Mouse (Mus musculus): ENCODE data around the gene Smarca2.
"Not testable (repeated sequence)": the region's sequence is repeated elsewhere in the genome, so short reads cannot be mapped to it uniquely, and the experiment has no call there.

The Smarca2 gene

DNA sequence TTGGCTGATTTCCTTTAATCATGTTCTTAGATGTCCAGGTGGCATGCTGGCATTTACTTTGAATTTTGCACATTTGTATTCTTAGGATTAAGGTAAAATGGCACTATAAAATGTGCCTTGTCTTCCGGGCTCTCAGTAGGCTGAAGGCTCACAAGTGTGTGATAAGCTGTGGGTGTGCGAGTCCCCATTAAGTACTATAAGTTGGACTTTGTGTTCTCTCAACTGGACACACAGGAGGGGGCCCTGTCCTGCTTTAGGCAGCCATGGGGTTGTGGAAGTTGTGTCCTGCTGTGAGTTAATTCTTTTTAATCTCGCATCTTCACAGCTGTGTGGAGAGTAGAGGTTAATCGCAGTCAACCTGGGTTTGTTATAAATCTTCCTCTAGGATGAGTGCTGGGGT, 85.7 kb downstream of the Smarca2 start:
- no peak for DNase-seq (ENCODE audit: extremely low spot score, low spot score)

DNA sequence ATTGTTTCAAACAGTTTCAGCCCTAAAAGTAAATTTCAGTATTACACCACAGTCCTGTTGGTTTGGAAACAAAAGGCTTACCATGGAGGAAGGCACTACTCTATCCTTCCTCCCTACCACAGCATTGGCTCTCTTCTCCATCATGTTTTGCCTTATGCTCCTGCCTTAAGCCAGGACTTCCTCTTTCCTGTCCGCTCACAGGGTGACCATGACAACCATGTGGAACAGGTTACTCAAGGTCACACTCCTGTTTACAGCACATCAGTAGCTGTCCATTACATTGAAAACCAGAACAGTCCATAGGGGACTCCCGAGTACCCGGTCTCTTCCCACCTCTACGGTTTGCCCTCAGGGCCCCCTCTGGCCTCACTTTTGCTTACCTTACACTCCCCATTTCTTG, 92.3 kb downstream of the Smarca2 start:
- DNase-seq (ENCODE audit: extremely low spot score, low spot score), result no peak

DNA sequence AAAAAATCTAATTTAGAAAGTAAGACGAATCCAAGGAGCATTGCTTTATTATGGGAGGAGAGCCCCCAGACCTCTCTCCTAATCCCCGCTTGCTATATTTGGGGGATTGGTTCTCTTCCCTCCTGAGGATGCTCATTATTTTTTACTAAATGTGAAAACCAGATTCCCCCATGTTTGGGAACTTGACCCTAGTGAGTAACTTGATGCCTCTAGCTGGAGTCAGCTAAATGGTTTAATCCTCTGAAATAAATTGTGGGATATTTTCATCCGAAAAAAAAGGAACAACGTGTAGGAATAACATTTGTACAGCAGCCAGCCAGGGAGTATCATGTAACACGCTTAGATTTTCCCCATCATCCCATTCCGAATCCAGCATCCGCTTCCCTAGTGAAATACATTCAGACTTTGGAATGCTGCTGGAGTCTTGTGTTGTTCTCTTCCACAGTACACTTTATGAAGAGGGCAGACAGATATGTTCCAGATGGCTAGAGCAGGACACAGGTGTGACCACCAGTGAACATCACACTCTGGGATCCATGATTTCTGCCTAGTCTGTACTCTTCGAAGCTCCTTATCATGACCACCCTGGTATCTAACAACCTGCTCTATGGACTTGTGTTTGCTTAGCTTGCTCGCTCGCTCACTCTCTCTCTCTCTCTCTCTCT, 99.8 kb downstream of the Smarca2 start:
- no peak for DNase-seq (ENCODE audit: extremely low spot score, low spot score)

DNA sequence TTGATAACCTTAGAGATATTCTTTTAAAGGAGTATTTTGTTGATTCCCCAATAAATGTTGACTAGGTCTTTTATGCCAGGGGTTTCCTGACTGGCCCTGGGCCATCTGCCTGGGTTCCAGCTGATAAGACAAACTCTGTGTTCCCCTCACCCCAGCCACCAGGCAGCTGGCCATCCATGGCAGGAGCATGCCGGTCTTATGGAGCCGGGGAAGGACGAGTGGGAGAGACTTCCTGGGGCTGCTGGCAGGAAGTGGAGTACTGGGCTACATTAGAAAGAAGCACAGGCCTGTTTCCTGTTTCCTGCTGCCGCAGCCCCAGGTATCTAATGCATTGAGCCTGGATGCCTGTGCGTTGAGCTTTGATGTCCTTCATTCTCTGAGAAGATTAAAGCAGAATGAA, 102.1 kb downstream of the Smarca2 start:
- DNase-seq (ENCODE audit: extremely low spot score, low spot score), result no peak

DNA sequence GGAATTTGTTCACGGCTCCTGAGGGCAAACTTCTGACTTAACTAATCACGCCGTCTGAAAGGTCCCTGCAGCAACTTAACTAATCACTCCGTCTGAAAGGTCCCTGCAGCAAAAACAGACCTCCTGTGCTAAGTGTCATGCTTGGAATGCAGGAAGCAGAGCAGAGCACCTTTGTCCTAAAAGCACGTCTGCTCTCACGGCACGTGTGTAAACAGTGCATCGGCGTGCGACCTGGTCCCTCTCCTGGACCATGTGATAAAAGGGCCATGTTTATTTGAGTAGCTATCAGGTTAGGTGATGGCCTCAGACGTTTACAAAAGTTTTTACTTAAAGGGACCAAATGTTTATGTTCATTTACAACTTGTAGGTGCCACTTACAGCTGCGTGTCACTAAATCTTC, 104.2 kb downstream of the Smarca2 start:
- no peak for DNase-seq (ENCODE audit: extremely low spot score, low spot score)

DNA sequence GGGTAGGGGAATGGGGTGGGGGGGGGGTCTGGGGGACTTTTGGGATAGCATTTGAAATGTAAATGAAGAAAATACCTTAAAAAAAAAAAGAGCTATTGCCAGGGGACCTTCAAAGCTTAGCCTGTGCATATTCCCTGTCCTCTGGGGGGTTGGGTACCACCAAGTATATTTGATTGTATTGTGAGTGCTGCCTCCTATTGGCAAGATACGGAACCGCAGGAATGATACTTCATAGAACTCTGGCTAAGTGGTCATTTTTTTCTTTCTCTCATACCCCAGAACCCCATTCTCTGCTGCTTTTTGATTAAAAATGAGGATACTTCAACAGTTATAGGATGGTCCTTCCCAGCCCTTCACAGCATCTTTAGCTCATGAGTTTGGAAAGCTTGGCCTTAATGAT, 106.4 kb downstream of the Smarca2 start:
- no peak for DNase-seq (ENCODE audit: extremely low spot score, low spot score)

DNA sequence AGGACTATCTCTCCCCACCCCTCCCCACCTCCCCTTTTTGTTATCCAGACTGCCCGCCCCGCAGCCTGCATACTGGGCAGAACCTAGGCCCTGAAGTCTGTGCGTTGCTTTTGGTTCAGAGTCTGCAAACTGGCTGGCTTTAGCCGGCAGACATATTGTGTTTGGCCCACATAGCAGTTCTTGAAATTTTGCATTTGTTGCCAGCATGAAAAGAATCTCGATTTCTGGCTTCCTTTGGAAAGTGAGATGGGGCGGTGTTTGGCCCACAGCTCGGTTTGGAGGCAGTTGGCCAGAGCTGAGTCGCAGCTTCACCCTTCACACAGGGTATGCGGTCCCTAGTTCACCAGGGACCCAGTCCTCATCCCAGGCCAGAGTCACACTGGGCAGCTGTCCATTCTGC, 111.4 kb downstream of the Smarca2 start:
- no peak for DNase-seq (ENCODE audit: extremely low spot score, low spot score)

DNA sequence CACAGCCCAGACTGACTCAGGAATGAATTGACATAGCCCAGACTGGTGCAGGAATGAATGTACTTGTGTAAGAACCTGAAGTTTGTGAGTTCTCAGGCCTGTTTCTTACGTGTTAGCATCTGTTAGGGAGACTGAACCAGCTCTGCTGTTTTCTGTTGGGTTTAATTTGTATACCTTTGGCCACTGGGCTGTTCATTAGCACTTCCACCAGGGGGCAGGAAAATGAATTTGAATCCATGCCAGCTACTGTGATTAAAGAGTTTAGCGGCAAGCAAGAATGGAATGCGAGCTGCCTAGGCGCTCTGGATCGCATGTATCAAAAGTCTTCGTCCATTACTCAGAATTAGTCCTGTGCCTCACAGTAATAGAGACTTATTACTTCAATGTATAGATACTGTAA, 113.4 kb downstream of the Smarca2 start:
- DNase-seq (ENCODE audit: extremely low spot score, low spot score), result no peak

DNA sequence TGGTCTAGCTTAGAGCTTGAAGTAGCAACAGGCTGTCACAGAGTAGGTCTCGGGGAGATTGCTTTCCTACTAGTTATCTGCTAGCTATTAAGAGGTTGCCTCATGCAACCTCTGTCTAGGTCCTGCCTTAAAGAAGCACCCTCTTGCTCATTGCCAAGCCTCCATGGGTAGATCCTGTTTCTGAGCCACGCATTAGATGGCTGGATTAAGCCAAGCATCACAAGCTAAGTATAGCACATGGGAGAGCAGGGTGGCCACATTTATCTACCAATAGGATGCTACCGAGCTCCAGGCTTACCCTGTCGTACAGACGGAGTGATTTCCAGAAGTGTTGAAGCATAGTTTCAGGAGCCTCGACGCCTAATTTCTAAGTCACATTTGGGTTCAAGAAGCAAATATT, 114.3 kb downstream of the Smarca2 start:
- no peak for DNase-seq (ENCODE audit: extremely low spot score, low spot score)

DNA sequence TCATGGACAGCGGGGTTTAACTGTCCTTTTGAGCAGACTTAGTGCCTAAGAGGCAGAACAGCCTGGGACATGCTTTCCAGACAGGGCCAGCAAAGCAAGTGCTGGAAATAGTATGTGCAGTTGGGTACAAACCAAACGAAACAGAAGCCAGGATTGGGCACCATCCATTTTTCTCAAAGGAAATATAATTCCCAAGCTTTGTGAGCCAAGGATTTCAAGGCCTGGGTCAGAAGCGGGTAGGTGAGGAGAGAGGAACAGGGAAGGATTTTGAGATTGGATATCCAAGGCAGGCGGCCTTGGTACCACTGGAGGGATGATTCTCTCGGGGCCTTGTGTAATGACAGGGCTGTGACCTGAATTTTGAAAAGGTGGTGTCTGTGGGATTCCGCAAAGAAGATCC, 116.9 kb downstream of the Smarca2 start:
- no peak for DNase-seq (ENCODE audit: extremely low spot score, low spot score)

DNA sequence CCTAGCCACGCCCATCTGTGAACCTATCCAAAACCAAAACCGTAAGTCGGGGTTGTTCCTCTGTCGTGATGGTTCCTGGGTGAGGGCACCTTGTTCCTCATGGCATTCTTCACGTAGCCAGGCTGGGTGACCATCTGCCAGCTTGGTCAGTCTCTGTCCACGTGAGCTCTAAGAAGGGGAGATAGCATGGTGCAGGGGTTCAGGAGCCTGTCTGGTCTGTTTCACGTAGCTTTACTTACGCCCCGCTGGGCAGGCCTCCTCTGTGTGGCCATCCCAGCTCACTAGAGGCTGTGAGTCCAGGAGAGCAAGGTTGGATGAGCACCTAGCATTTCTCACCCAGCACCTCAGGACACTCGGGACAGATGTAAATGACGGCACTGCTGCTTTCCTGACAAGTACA, 119.0 kb downstream of the Smarca2 start:
- no peak for DNase-seq (ENCODE audit: extremely low spot score, low spot score)

DNA sequence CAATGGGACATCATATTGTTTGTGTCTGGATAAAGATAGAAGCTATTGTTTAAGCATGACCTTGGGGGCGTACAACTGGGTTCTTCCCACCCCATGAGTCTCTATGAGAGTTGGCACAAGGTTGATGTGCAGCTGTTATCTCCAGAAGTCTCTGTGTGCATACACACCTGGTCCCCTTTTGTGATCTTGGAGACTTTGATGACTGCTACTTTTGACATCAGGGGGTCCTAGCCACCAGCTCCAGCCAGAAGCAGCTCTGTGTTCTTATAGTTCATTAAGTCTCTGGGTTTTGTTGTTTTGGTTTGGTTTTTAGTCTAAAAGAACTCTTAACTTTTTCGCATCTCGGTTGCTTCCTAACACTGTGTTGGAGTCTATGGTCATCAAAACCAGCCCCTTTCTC, 119.8 kb downstream of the Smarca2 start:
- DNase-seq (ENCODE audit: extremely low spot score, low spot score), result no peak

DNA sequence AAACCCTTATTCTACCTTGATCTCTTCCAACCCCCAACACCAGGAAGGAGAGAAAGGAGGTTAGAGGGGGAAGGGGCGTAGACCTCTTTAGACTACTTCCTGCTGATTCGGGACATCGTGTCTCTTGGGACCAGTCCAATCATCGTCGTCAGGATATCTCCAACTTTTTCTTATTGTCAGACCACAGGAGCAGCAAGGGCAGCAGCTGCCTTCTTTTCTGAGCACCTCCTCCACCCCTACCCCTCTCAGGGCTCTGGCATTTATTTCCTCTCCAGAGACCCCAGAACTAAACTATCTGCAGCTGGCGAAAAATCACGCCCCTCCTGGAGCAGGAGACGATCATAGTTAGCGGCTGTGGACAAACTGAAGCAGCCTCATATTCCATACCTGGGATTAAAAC, 122.9 kb downstream of the Smarca2 start:
- no peak for DNase-seq (ENCODE audit: extremely low spot score, low spot score)

DNA sequence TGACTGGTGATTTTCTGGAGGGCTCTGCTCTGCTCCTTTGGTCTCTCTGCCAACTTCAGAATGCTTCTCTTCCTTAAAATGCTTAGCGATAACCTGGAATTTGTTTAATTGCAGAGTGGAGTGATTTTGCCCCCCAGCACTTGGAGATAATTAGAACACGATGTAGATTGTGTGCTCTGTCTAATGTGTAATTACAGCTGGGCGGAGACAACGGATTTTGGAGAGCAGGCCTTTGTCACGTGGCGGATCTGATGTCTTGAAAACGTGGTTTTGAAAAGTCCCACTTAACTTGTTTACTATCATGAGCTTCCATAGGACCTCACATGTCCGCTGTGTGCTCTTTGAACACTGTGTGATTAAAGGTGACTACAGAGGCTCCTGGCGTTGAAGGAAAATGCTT, 125.6 kb downstream of the Smarca2 start:
- DNase-seq (ENCODE audit: extremely low spot score, low spot score), result no peak

DNA sequence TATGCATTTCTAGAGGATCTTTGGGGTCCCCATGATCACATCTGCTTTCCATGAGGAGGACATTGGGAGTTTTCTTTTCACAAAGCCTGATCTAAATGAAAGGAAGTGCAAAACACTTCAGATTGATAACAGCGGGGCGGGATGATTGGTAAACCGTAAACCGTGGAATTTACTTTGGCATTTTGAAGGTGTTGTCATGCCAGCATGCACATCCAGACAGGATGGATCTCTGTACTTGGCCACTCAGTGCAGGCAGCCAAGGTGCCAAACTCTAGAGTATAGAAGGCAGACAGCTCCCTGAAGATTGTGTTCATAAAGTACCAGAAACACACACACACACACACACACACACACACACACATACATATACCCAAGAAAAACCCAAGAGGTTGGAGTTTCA, 126.3 kb downstream of the Smarca2 start:
- DNase-seq (ENCODE audit: extremely low spot score, low spot score), result no peak

DNA sequence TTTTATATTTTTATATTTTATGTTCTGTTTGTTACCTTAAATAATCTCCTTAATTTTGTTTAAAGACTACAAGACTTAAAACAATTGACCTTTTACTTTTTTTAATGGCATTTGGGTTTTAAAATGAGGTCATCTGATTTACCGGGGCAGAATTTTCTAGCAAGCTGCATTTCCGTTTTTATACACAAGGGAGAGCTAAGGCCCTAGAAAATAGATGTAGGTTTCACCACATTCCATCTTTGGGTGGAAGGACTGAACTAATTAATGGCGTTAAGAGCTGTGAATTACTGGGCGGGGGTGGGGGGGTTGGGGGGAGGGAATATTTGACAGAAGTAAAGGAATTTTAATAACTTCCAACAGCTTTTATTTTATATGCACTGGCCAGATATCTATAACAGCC, 127.0 kb downstream of the Smarca2 start:
- no peak for DNase-seq (ENCODE audit: extremely low spot score, low spot score)

DNA sequence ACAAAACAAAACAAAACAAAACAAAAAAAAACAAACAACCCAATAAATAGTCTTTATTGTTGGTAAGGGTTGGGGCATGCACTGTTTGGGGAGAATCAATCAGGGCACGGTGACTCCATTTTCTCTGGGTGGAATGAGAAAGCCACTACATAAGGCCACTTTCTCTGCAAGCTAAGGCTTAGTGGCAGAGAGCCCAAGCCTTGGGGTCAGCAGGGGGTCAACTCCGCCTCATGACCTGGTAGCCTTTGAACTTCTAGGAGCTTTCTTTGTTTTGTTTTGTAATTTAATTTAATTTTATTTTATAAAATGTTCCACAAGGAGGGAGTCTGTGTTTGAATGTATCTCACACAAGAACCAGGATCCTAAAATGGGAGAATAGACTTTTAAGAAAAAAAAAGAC, 128.2 kb downstream of the Smarca2 start:
- no peak for DNase-seq (ENCODE audit: extremely low spot score, low spot score)

DNA sequence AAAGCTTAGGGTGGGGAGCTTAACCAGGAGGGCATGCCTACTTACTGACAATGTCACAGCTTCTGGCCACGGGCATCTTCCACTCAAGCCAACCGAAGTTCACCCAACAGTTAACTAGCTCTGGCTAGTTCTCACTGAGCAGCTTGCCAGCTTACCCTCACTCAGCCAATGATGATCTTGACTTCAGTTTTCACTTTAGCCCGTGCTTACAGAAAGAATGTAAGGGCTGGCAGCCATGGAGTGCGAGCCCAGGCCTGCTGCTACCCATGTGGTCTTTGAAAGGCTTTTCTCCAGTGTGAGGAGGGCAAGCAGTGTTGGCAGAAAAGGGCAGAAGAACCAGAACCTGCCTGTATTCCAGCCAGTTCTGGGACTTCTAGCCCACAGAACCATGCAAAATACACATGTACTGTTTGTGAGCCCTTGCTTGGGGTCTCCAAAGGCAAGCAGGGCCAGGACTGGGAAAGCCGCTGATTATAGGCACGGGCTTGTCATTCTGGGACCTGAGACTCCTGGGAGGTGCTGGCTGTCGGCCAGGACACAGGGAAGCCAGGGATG, 128.8 kb downstream of the Smarca2 start:
- no peak for DNase-seq (ENCODE audit: extremely low spot score, low spot score)

DNA sequence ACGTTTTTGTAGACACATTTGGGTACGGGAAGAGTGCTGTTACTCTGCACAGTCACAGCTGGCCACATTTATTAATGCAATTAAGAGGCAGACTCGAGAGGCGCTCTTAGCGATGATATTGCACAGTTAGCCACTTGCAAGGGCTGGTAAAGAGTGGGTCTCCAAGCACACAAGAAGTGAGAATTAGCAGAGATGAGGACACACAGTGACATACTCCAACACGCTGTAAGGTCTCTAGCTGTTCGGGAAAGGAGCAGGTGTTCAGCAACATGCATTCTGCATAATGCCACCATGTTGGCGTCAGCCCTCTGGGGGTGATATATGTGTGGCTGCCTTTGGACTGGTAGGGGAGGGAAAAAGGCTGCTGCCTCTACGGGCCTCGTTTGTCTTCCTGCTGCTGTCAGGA, 129.9 kb downstream of the Smarca2 start:
- DNase-seq (ENCODE audit: extremely low spot score, low spot score), result no peak

DNA sequence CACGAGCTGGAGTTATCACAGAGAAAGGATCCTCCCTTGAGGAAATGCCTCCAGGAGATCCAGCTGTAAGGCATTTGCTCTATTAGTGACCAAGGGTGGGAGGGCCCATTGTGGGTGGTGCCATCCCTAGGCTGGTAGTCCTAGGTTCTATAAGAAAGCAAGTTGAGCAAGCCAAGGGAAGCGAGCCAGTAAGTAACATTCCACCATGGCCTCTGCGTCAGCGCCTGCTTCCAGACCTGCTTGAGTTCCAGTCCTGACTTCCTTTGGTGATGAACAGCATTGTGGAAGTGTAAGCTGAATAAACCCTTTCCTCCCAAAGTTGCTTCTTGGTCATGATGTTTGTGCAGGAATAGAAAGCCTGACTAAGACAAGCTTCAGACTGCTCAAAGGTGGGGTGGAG, 140.2 kb downstream of the Smarca2 start:
- DNase-seq (ENCODE audit: extremely low spot score, low spot score), result not testable (repeated sequence)

DNA sequence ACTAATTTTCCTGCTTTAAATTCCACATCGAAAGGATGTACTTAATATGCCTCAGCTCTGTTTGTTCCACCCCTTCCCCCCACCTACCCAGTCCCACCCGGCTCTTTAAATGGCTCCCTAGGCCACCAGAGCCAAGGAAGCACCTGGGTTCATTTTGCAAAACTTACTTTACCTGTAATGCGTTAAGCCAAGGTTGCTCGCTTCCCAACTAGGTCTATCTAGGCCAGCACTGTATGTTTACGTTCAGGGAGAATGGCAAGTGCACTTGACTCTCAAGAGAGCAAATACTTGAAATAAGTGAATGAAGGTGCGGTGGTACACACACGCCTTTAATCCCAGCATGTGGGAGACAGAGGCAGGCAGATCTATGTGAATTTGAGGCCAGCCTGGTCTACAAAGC, 140.7 kb downstream of the Smarca2 start:
- no peak for DNase-seq (ENCODE audit: extremely low spot score, low spot score)

DNA sequence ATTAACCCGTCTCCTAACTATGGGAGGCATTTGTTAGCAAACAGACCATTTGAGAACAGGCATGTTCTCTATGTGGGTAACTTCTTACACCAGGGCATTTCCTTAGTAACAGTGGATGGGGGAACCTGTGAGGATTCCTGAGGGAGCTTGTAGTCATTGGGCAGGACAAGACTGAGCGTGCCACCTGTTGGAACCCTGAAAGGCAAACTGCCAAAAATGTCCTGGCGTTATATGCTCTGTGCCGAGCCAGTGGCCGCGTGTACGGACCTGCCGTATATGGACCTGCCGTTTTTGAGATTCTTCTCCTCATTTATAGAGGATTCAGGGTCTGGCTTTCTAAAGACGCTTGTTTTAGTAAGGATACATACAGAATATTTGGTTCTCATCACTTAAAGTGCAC, 141.4 kb downstream of the Smarca2 start:
- no peak for DNase-seq (ENCODE audit: extremely low spot score, low spot score)

DNA sequence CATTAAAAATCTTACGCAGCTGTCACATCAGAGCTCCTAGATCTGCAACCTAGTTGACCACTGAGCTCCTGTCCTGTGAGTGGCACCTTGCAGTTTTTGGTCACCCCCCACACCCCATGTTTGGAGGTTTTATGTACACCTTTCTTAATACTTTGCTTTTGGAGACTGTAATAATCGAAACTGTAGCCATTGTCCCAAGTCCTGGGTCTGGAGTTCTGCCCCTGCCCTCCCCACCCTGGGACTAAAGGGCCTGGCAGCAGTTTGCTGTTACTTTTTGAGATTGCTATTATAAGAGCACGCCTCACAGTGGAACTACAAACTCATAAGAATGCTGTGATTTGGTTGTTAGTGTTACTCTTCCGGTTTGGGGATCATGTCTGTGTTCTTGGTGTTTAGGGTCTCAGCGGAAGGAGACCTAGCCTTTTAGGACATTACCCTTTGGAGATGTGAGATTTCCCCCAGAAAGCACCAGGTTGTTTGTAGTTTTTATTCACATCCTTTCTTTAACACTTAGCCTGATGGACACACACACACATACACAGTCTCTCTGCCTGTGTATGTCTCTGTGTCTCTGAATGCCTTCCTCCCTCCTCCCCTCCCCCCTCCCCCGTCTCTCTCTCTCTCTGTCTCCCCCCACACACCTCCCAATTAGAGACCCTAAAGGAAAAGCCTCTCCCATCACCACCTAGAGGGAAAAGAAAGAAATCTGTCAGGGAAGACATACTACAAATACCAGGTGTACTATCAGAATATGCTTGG, 142.0 kb downstream of the Smarca2 start:
- no peak for DNase-seq (ENCODE audit: extremely low spot score, low spot score)

Measured in neural tube, embryonic 10.5 days (tissue).